Comparison of ENCODE assay signal across 19 mouse cellular contexts in the genomic region with DNA sequence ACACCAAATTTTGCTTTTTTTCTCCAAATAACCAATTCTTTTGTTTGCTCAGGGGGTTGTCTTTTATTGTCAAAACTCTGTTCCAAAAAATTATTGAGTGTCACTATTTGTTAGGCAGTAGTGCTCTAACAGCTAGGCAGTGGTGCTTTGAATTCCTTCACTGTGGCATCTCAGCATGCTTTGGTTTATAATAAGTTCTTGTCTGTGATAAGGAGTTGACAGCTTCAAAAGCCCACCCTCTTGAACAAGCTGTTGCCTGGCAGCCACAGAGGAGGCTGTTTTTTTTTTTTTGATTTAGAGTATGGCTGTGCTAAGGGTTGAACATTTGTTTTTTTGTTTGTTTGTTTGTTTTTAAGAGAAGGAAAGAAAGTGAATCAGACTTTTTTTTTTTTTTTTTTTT.
DNase-seq lines count a peak whose midpoint lies in the region; ATAC-seq lines count a peak whose summit lies in the region.
"Had no signal": no experiment of that assay in that cellular context is flagged by ENCODE, and none has a peak within 500 bp of the region (broad histone marks: within the 10 kb centered on the region; RNA-seq: fewer than 3 reads in every experiment).

No protein-coding gene starts in this region.

- H3K27ac ChIP-seq in embryonic facial prominence, embryonic 13.5 days, result peak overlapping the region; percentile 72; the same call in 1 of the 2 replicates
- no peak overlapping the region for H3K27ac ChIP-seq in embryonic facial prominence, embryonic 10.5 days (replicated peaks)
- peak overlapping the region; percentile 87 for H3K27ac ChIP-seq in heart, embryonic 15.5 days
- H3K27ac ChIP-seq: forebrain, embryonic 12.5 days; gastrocnemius, adult 2 months; hindbrain, embryonic 10.5 days; liver, embryonic 14.5 days; neural tube, embryonic 13.5 days had no signal

- peaks cover 22% of the 10 kb centered on the region for H3K4me1 ChIP-seq in embryonic facial prominence, embryonic 13.5 days
- H3K4me1 ChIP-seq in embryonic facial prominence, embryonic 10.5 days, result peaks cover 24% of the 10 kb centered on the region
- peaks cover 19% of the 10 kb centered on the region for H3K4me1 ChIP-seq in heart, embryonic 15.5 days (replicated peaks)
- H3K4me1 ChIP-seq: neural tube, embryonic 13.5 days had no signal

- DNase-seq in embryonic facial prominence, embryonic 10.5 days (ENCODE audit: low spot score), result no peak
- no peak for DNase-seq in heart, adult 9 months (ENCODE audit: low spot score in 2 of 2)
- DNase-seq in retina, embryonic 14.5 days (ENCODE audit: low spot score), result peak; percentile 21
- no peak for DNase-seq in retina, postnatal 1 day
- no peak for DNase-seq in left cerebral cortex, postnatal 4 days
- no peak for DNase-seq in natural killer cell, adult 2 months (ENCODE audit: low spot score in 2 of 2)
- DNase-seq: adrenal gland, postnatal 25 days; cerebellum, adult 9-11 months; gastrocnemius, adult 2 months had no signal

- intact Hi-C loops in left cerebral cortex, postnatal 4 days (cut with DNase I), result no loop called here

- ATAC-seq in embryonic facial prominence, embryonic 13.5 days (ENCODE audit: insufficient number of reproducible peaks, insufficient read depth, low FRiP score, low TSS enrichment, low read depth), result no peak
- ATAC-seq in heart, embryonic 15.5 days (replicated peaks; ENCODE audit: insufficient number of reproducible peaks, insufficient read depth, low FRiP score, low read depth), result 0 out of 2 replicates have a peak, but pooled peaks have one; percentile 58
- ATAC-seq: activated CD4-positive, CD25-positive, alpha-beta regulatory T cell, adult 4 months had no signal

- no peak overlapping the region for H3K9ac ChIP-seq in embryonic facial prominence, embryonic 13.5 days
- H3K9ac ChIP-seq in heart, embryonic 15.5 days, result no peak overlapping the region
- H3K9ac ChIP-seq: embryonic facial prominence, embryonic 12.5 days; forebrain, embryonic 12.5 days; liver, embryonic 14.5 days; neural tube, embryonic 13.5 days; stomach, embryonic 15.5 days had no signal

- H3K9me3 ChIP-seq in embryonic facial prominence, embryonic 13.5 days, result no peaks in the 10 kb centered on the region
- H3K9me3 ChIP-seq in embryonic facial prominence, embryonic 10.5 days, result no peaks in the 10 kb centered on the region
- H3K9me3 ChIP-seq in heart, embryonic 15.5 days (replicated peaks), result no peaks in the 10 kb centered on the region
- H3K9me3 ChIP-seq: embryonic facial prominence, embryonic 12.5 days; forebrain, embryonic 12.5 days; hindbrain, embryonic 10.5 days; neural tube, embryonic 13.5 days; stomach, embryonic 15.5 days had no signal

- H3K4me3 ChIP-seq in embryonic facial prominence, embryonic 13.5 days, result no peak overlapping the region
- H3K4me3 ChIP-seq in embryonic facial prominence, embryonic 10.5 days, result no peak overlapping the region
- H3K4me3 ChIP-seq in heart, embryonic 15.5 days, result no peak overlapping the region
- H3K4me3 ChIP-seq: embryonic facial prominence, embryonic 12.5 days; forebrain, embryonic 12.5 days; gastrocnemius, adult 2 months; hindbrain, embryonic 10.5 days; neural tube, embryonic 13.5 days; stomach, embryonic 15.5 days had no signal

- H3K36me3 ChIP-seq in embryonic facial prominence, embryonic 13.5 days, result no peaks in the 10 kb centered on the region
- H3K36me3 ChIP-seq in embryonic facial prominence, embryonic 10.5 days (replicated peaks), result no peaks in the 10 kb centered on the region
- H3K36me3 ChIP-seq in heart, embryonic 15.5 days, result no peaks in the 10 kb centered on the region
- H3K36me3 ChIP-seq: embryonic facial prominence, embryonic 12.5 days; forebrain, embryonic 12.5 days; hindbrain, embryonic 10.5 days; neural tube, embryonic 13.5 days; stomach, embryonic 15.5 days had no signal

- H3K4me2 ChIP-seq in embryonic facial prominence, embryonic 13.5 days, result no peak overlapping the region
- H3K4me2 ChIP-seq in heart, embryonic 15.5 days, result no peak overlapping the region
- H3K4me2 ChIP-seq: embryonic facial prominence, embryonic 12.5 days; forebrain, embryonic 12.5 days; neural tube, embryonic 13.5 days; stomach, embryonic 15.5 days had no signal

- no peaks in the 10 kb centered on the region for H3K27me3 ChIP-seq in embryonic facial prominence, embryonic 13.5 days
- no peaks in the 10 kb centered on the region for H3K27me3 ChIP-seq in embryonic facial prominence, embryonic 10.5 days (replicated peaks; ENCODE audit: low read depth, poor library complexity, severe bottlenecking)
- H3K27me3 ChIP-seq in heart, embryonic 15.5 days, result no peaks in the 10 kb centered on the region
- H3K27me3 ChIP-seq: CH12.LX; embryonic facial prominence, embryonic 12.5 days; forebrain, embryonic 12.5 days; neural tube, embryonic 13.5 days; stomach, embryonic 15.5 days had no signal
